Mouse (Mus musculus) stomach, postnatal 0 days (tissue): Measurements from ENCODE around the gene Zfp3. TPM values are rescaled to one million over a fixed set of nuclear protein-coding genes. Genes with fewer than 3 reads are reported as not detected.
"Not testable (repeated sequence)": the region's sequence is repeated elsewhere in the genome, so short reads cannot be mapped to it uniquely, and the experiment has no call there.

ENCODE experiments used
- ATAC-seq: fragments of 200-750 bp; cut with Nextera tagmentation; 2 replicates; pipeline ENCODE4 v1.8.0; 2017; ENCODE audit not compliant: low FRiP score, low TSS enrichment
- DNase-seq: peaks from one replicate; pipeline ENCODE4 v3.0.0-alpha.2; 2016; ENCODE audit warnings: low spot score
- H3K27ac ChIP-seq: fragments of 300-500 bp; sonication (generic); replicated peaks from 2 replicates; pipeline ENCODE4 v1.5.1; 2014; ENCODE audit warnings: mild to moderate bottlenecking, control low read depth
- H3K27me3 ChIP-seq: fragments of 300-500 bp; sonication (generic); 2 replicates; pipeline ENCODE4 v1.6.1; 2014; ENCODE audit warnings: low read length; ENCODE audit not compliant: control insufficient read depth, insufficient read depth
- H3K36me3 ChIP-seq: fragments of 300-500 bp; sonication (generic); 2 replicates; pipeline ENCODE4 v1.6.1; 2014; ENCODE audit warnings: low read length, mixed read lengths; ENCODE audit not compliant: control insufficient read depth, insufficient read depth
- H3K4me1 ChIP-seq: fragments of 300-500 bp; sonication (generic); replicated peaks from 2 replicates; pipeline ENCODE4 v1.6.1; 2014; ENCODE audit warnings: antibody characterized with exemption; ENCODE audit not compliant: control insufficient read depth, insufficient read depth
- H3K4me2 ChIP-seq: fragments of 300-500 bp; sonication (generic); replicated peaks from 2 replicates; pipeline ENCODE4 v1.6.1; 2014; ENCODE audit warnings: low read depth, mild to moderate bottlenecking, control low read depth, moderate library complexity
- H3K4me3 ChIP-seq: fragments of 300-500 bp; sonication (generic); 2 replicates; pipeline ENCODE4 v1.5.1; 2014; ENCODE audit warnings: low read depth, low read length, control low read depth
- H3K9ac ChIP-seq: fragments of 300-500 bp; sonication (generic); 2 replicates; pipeline ENCODE4 v1.6.1; 2014; ENCODE audit warnings: mild to moderate bottlenecking, low read length, control low read depth, mixed read lengths
- H3K9me3 ChIP-seq: fragments of 300-500 bp; sonication (generic); 2 replicates; pipeline ENCODE4 v1.6.1; 2016; ENCODE audit warnings: low read length; ENCODE audit not compliant: control insufficient read depth
- CTCF ChIP-seq: IDR thresholded peaks from 2 replicates; pipeline ENCODE4 v1.5.1; 2016; ENCODE audit warnings: antibody characterized with exemption, low read depth, mild to moderate bottlenecking, moderate library complexity
- EP300 ChIP-seq: optimal IDR thresholded peaks from 2 replicates; pipeline ENCODE3; 2016; ENCODE audit warnings: antibody characterized with exemption
- WGBS: fragments of 180-500 bp; shearing (Covaris S2); extraction: QIAGEN DNeasy Blood & Tissue Kit; methylation state at CpG from one replicate; pipeline ENCODE4 v1.1.7; 2014; 5-methylcytosine and 5-hydroxymethylcytosine counted together
- polyA plus RNA-seq: library from polyadenylated mRNA; unstranded; fragments of >200 nt; fragmentation: Nextera tagmentation; extraction: Ambion mirVana; gene quantifications from 2 replicates; pipeline ENCODE4 v1.2.1, GENCODE M21; 2015

The Zfp3 gene
- polyA plus RNA-seq, 1 experiment from 2014 or later = 3.4 TPM

DNA sequence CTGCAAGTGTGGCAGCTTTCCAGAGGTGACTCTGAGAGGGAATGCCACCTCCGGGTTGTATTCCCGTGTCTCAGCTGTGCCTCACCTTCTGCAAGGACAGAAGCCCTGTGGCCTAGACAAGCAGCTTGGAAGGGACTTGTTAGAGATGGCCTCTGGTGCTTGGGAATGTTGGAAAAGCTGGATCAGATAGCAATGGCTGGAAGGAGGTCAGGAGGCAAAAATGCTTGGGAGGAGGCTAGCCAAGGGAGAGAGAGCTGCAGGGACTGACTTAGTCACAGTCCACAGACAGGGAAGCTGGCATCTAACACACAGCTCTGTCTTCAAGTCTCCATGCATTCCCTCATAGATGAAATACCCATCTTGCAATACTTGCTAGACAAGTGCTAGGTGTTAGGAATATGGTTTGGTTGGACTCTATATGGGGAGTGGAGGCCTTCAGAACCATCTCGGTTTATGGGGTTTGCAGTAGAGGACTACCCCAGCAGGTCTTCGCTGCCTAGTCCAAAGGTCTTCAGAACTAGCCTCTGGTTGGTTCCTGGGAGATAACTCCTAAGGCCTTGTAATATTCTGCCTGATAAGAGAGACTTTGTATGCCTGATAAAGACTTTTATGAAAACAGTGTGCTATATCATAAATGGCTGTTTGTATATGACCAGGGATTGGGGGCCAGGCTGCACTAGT lies 11.5 kb upstream of the Zfp3 start:
- 59% methylated on average over 4 of the region's 4 CpGs for WGBS
- no peaks in the 10 kb centered on the region for H3K9me3 ChIP-seq
- no peaks in the 10 kb centered on the region for H3K4me1 ChIP-seq
- H3K27ac ChIP-seq = no peak overlapping the region; the same call in 1 of the 2 replicates
- H3K27me3 ChIP-seq = no peaks in the 10 kb centered on the region
- H3K4me3 ChIP-seq = no peak overlapping the region
- DNase-seq (no peak), ATAC-seq (no peak)
- no peak overlapping the region for H3K9ac ChIP-seq
- no peaks in the 10 kb centered on the region for H3K36me3 ChIP-seq
- H3K4me2 ChIP-seq = no peak overlapping the region
- TF ChIP-seq CTCF = no peak
- no peak for TF ChIP-seq EP300

DNA sequence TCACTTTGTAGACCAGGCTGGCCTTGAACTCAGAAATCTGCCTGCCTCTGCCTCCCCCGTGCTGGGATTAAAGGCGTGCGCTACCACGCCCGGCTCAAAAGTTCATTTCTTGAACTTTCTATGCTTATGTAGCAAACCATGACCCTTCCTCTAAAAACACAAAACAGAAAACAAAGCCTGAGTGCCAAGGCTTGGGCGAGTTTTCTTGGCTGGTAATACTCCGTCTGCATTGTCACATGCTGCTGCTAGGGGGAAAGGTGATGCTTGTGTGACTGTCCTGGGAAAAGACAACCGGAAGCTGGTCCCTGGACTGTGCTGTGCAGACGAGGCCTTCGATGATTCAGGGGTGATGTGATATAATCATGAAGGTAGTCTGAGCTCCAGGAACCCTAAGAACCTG lies 10.9 kb upstream of the Zfp3 start:
- Histone ChIP-seq H3K4me3 (no peak overlapping the region), H3K4me2 (no peak overlapping the region), H3K27me3 (no peaks in the 10 kb centered on the region), H3K9me3 (no peaks in the 10 kb centered on the region), H3K27ac (no peak overlapping the region), H3K36me3 (no peaks in the 10 kb centered on the region), H3K9ac (no peak overlapping the region), H3K4me1 (no peaks in the 10 kb centered on the region)
- ATAC-seq (no peak), DNase-seq (no peak)
- 87% methylated on average over 10 of the region's 10 CpGs for WGBS
- no peak for TF ChIP-seq CTCF
- no peak for TF ChIP-seq EP300

DNA sequence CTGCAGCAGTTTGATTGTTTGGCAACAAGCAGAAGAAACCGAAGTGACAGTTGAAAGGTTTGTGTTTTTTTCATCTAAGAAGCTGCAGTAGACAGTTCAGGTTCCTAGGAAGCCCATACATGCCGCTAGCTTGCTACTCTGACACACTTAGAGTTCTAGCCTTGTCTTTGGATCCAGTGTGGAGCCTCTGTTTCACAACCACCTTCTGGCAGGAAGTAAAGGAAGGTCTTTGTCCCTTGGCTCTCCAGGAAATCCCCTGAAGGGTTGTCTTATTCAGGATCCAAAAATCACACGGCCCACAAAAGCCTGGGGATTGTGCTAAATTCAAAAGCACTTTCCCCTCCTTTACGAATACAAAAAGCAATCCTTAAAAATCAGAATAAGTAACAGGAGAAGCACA lies 9.5 kb upstream of the Zfp3 start:
- TF ChIP-seq EP300 (no peak), CTCF (no peak)
- Histone ChIP-seq H3K4me3 (no peak overlapping the region), H3K9ac (no peak overlapping the region), H3K9me3 (no peaks in the 10 kb centered on the region), H3K4me1 (no peaks in the 10 kb centered on the region), H3K4me2 (no peak overlapping the region), H3K27me3 (no peaks in the 10 kb centered on the region), H3K27ac (no peak overlapping the region), H3K36me3 (no peaks in the 10 kb centered on the region)
- ATAC-seq (no peak), DNase-seq (no peak)
- 59% methylated on average over 4 of the region's 4 CpGs for WGBS

DNA sequence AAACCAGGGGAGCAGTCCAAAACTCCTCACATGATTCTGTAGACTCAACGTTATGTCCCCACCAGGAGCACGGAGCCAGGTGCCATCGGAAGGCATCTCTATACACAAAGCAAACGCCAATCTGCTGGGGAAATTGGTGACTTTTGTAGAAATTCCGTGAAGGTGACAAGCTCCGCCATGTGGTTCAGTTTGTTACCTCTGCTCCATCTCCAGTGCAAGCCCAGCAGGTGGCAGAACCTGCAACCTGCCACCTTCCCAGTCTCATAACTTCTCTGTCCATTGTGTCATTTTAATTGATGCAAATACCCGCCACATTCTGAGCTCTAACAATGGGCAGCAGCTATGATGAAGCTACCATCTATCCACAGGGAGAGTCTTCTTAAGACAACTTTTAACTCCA lies 9.1 kb upstream of the Zfp3 start:
- TF ChIP-seq CTCF (peak; percentile 57), EP300 (no peak)

DNA sequence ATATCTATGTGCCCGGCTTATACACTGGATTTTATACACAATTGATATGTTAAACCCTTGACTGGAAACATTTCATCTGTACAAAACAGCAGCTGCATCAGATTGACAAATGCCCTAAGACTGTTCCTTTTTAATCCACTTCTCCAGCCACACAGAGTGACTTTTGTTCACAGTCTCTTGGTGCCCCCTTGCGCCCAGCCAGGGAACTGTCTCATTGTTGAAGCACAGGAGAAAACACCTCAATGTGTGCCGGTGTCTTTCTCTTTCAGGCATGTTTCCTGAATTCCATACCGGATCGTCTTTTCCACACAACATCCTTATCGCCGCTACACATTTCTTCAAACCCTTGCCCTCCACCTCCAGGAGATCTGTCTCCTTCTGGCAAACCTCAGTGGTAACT lies 8.4 kb upstream of the Zfp3 start:
- Histone ChIP-seq H3K4me3 (no peak overlapping the region), H3K4me1 (no peaks in the 10 kb centered on the region), H3K4me2 (no peak overlapping the region), H3K9ac (no peak overlapping the region), H3K9me3 (no peaks in the 10 kb centered on the region), H3K27me3 (no peaks in the 10 kb centered on the region), H3K27ac (no peak overlapping the region), H3K36me3 (no peaks in the 10 kb centered on the region)
- 9% methylated on average over 7 of the region's 7 CpGs for WGBS
- DNase-seq (peak; percentile 87), ATAC-seq (peak; percentile 62)
- no peak for TF ChIP-seq EP300
- TF ChIP-seq CTCF = peak; percentile 98

More for the DNA sequence above, 9.1 kb upstream of the Zfp3 start:
- ATAC-seq (no peak), DNase-seq (no peak)
- Histone ChIP-seq H3K9ac (no peak overlapping the region), H3K27me3 (no peaks in the 10 kb centered on the region), H3K4me1 (no peaks in the 10 kb centered on the region), H3K4me2 (no peak overlapping the region), H3K4me3 (no peak overlapping the region), H3K27ac (no peak overlapping the region), H3K9me3 (no peaks in the 10 kb centered on the region), H3K36me3 (no peaks in the 10 kb centered on the region)
- WGBS = 53% methylated on average over 7 of the region's 7 CpGs

DNA sequence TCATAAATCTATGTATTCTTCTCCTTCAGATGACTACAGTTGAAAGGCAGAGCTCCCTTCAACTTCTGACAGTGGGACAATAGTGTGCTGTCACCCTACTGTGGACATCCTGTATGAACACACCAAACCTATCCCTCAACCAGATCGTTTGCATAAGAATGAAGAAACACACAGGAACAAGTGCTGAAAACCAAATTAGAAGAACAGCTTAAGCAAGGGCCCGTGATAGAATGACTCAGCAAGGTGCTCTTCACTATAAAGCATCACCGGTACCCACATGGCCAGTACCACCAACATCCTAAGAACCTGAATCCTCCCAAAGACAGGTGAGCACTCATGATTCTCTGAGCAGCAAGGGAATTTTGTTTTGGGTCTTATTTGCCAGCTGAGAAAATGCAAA lies 3.6 kb upstream of the Zfp3 start:
- not testable (repeated sequence) for DNase-seq, H3K36me3 ChIP-seq, H3K27me3 ChIP-seq, H3K4me2 ChIP-seq, H3K9ac ChIP-seq, H3K9me3 ChIP-seq, ATAC-seq, H3K27ac ChIP-seq, H3K4me1 ChIP-seq, H3K4me3 ChIP-seq
- WGBS = 60% methylated on average over 3 of the region's 3 CpGs
